Mouse (Mus musculus) testis, adult 2 months (tissue): Measurements from ENCODE around the gene Fstl4. TPM values are rescaled to one million over a fixed set of nuclear protein-coding genes. Genes with fewer than 3 reads are reported as not detected.
"Not testable (repeated sequence)": the region's sequence is repeated elsewhere in the genome, so short reads cannot be mapped to it uniquely, and the experiment has no call there.

Experiments used
- H3K27ac ChIP-seq: fragments of 200-500 bp; 2 replicates; pipeline ENCODE4 v1.5.1; 2012; ENCODE audit warnings: low read depth, low read length; ENCODE audit not compliant: control insufficient read depth, insufficient read depth
- H3K27me3 ChIP-seq: fragments of 200-500 bp; 2 replicates; pipeline ENCODE4 v1.6.1; 2012; ENCODE audit warnings: mild to moderate bottlenecking, low read length, moderate library complexity; ENCODE audit not compliant: control insufficient read depth, insufficient read depth
- H3K36me3 ChIP-seq: fragments of 200-500 bp; 2 replicates; pipeline ENCODE4 v1.6.1; 2012; ENCODE audit warnings: mild to moderate bottlenecking, low read length; ENCODE audit not compliant: control insufficient read depth, insufficient read depth
- H3K4me1 ChIP-seq: fragments of 200-500 bp; 2 replicates; pipeline ENCODE4 v1.6.1; 2012; ENCODE audit warnings: low read length; ENCODE audit not compliant: control insufficient read depth, insufficient read depth
- H3K4me3 ChIP-seq: fragments of 200-500 bp; 2 replicates; pipeline ENCODE4 v1.5.1; 2012; ENCODE audit warnings: low read depth, mild to moderate bottlenecking, low read length, moderate library complexity, mixed read lengths; ENCODE audit not compliant: control insufficient read depth
- CTCF ChIP-seq: fragments of 200-500 bp; IDR thresholded peaks from 2 replicates; pipeline ENCODE4 v1.5.1; 2012; ENCODE audit warnings: low read depth, mild to moderate bottlenecking, inconsistent platforms, low read length, moderate library complexity; ENCODE audit not compliant: control insufficient read depth, insufficient read depth, insufficient replicate concordance
- POLR2A ChIP-seq: fragments of 200-500 bp; IDR thresholded peaks from 2 replicates; pipeline ENCODE4 v1.6.1; 2012; ENCODE audit warnings: low read depth, mild to moderate bottlenecking, inconsistent platforms, low read length, moderate library complexity; ENCODE audit not compliant: control insufficient read depth
- polyA plus RNA-seq: library from polyadenylated mRNA; depleted of rRNA; stranded (reverse); fragments of >200 nt; gene quantifications from 2 replicates; pipeline ENCODE4 v1.2.3, GENCODE M21; 2012

The Fstl4 gene
- polyA plus RNA-seq, 1 experiment: 0.22 TPM

DNA sequence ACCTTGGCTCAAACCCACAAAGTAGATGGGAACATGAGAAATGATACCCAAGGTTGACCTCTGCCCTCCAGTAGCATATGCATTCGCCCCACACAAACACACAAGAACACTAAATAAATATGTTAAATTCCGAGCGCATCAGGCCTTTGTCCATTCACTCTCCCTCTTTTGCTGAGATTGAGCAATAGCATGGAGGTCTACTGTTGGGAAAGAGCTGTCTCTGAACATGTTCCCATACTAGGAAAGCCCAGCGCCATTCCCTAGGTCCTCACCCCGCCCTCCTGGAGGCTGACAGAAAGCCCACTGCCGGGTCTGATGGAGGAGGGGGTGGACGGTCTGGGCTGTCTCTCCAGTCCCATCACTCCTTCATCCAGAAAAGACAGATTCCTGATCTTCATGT, 419.6 kb downstream of the Fstl4 start:
- no peaks in the 10 kb centered on the region for H3K36me3 ChIP-seq
- no peaks in the 10 kb centered on the region for H3K27me3 ChIP-seq
- TF ChIP-seq CTCF (no peak), POLR2A (no peak)
- no peak overlapping the region for H3K4me3 ChIP-seq
- H3K4me1 ChIP-seq: no peaks in the 10 kb centered on the region
- H3K27ac ChIP-seq: no peak overlapping the region

DNA sequence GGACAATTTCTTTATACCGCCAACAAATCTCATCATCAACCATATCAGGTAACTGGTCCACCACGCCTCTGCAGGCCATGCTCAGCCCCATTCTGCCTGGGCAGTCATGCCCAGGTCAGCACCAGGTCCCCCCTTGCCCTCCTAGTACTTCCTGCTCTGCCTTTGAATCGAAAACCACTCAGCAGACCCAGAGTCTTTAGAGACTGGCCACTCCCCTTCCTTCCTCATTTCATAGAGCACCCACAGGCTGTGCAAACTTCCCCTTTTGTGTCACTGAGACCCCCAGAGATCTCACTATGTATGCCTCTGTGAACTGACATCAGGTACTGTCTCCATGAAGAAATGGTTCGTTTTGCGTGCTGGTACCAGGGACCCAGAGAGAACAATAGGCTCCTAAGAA, 420.3 kb downstream of the Fstl4 start:
- Histone ChIP-seq H3K27me3 (no peaks in the 10 kb centered on the region), H3K36me3 (no peaks in the 10 kb centered on the region), H3K27ac (no peak overlapping the region), H3K4me3 (no peak overlapping the region), H3K4me1 (no peaks in the 10 kb centered on the region)
- TF ChIP-seq CTCF (no peak), POLR2A (no peak)

DNA sequence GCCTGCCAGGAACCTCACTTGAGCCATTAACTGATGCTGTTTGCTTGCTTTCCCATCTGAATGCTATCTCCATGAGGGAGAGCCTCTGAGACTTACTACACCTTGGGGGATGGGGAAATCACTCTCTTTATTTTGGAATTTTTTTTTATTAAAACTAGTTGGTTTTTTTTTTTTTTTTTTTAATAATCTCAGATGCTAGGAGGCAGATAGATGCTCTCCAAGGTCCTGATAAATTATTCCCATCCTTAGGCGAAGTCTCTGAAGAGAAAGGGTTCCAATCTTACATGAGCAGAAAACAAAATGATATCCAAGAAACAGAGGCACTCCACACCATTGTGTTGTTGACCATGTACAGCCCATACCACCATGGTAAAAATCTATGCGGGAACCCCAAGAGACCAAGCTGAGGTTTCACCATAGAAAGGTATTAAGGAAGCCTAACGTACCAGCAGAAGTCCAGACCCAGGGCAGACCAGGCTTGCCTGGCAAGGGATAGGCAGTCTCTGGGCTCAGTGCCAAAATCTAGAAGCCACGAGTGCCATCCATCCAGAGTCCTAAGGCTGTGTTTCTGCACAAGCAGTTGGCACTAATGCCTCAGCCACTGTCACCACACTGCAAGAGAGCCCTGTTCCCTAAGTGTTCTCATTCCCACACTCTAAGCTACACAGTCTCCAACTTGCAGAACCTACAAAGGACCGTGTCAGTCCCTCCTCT, 423.1 kb downstream of the Fstl4 start:
- H3K4me3 ChIP-seq: no peak overlapping the region
- H3K36me3 ChIP-seq: no peaks in the 10 kb centered on the region
- H3K27me3 ChIP-seq: no peaks in the 10 kb centered on the region
- H3K4me1 ChIP-seq: no peaks in the 10 kb centered on the region
- TF ChIP-seq POLR2A: no peak
- TF ChIP-seq CTCF: no peak
- H3K27ac ChIP-seq: no peak overlapping the region

DNA sequence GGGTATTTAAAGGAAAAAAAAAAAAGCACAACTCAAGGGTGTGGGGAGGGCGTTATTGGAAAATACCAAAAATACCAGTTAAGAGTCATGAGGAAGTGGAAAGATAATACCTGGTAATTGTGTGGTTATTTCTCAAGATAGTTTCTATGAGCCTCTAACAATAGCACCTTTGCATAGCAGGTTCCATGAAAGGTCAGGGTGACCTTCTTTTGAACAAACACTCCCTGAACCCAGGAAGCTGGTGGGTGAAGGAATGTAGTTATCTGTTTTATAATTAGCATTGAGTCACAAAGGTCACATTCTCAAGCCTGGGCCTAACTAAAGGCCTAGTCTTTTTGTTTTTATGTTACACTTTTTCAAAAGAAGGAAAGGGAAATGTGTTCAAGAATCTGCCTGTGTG, 432.1 kb downstream of the Fstl4 start:
- H3K27ac ChIP-seq, H3K27me3 ChIP-seq, H3K4me3 ChIP-seq, H3K36me3 ChIP-seq, H3K4me1 ChIP-seq: not testable (repeated sequence)

DNA sequence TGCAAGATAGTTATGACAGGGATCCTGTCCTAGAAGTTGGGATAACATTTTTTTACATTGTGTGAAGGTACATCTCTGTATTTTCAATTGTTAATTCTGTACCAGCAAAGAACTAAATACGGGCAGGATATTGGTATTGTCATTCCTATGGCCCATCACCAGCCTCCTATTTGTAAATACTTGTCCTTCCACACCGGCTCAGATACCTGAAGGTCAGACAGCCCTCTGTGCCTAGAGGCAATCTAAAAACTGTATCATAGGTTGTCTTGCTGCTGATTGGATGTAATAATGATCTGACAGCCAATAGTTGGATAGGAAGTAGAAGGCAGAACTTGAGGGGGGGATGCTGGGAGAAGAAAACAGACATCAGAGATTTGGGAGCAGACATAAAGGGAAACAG, 432.7 kb downstream of the Fstl4 start:
- no peaks in the 10 kb centered on the region for H3K36me3 ChIP-seq
- no peaks in the 10 kb centered on the region for H3K4me1 ChIP-seq
- H3K27ac ChIP-seq: no peak overlapping the region
- no peak overlapping the region for H3K4me3 ChIP-seq
- H3K27me3 ChIP-seq: no peaks in the 10 kb centered on the region
- TF ChIP-seq POLR2A (no peak), CTCF (no peak)

DNA sequence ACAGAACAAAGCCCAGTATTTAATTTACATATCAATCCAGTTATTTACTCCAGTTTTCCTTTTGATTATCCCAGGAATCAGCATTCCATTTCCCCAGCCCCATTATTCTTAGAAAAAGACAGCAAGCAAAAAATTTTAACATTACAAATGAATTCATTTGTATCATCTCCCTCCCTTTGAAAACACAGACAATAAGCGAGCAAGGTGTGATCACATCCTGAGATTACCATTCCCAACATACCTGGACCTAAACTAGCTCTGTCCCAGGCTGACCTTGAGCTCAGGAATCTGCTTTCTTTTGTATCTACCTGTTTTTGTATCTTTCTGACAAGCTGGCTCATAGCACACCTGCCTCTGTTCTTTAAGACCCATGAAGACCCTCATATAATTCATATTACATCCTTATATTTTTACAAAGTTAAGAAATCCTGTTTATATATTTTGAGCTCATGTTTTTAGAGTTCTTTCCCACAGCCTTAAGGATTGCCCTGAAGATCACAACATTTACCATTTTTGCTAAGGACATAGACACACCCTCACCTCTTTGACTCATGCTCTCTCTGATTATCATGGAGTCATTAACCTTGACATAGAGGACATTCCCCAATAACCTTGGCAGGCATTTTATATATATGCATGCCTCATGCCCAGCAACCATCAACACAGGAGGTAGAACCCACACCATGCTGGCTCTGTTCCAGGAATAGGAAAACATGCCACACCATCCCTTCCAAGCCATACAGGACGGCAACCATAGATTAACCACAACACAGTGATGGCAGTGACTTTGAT, 438.2 kb downstream of the Fstl4 start:
- Histone ChIP-seq H3K36me3 (no peaks in the 10 kb centered on the region), H3K4me3 (no peak overlapping the region), H3K27me3 (no peaks in the 10 kb centered on the region), H3K27ac (no peak overlapping the region), H3K4me1 (no peaks in the 10 kb centered on the region)
- TF ChIP-seq POLR2A (no peak), CTCF (no peak)

DNA sequence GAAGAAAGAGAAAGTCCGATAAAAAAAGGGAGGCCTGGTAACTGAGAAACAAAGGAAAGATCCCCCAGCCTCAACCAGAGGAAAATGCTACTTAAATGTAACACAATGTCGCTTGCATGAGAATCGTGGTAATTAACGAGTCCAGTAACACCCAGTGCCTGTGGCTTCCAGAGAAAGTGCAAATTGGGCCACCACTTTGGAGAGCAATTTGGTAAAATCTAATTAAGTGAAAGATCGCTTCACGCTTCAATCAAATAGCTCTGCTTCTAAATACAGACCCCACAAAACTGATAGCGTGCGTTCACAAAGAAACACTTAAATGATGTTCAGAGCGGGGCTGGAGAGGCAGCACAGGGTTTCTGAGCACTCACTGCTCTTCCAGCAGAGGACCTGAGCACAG, 446.4 kb downstream of the Fstl4 start:
- Histone ChIP-seq H3K4me1 (no peaks in the 10 kb centered on the region), H3K27me3 (no peaks in the 10 kb centered on the region), H3K27ac (no peak overlapping the region), H3K4me3 (no peak overlapping the region), H3K36me3 (no peaks in the 10 kb centered on the region)
- no peak for TF ChIP-seq CTCF
- TF ChIP-seq POLR2A: no peak
